Mouse (Mus musculus) mouse trophoblast stem cell (cell line): ENCODE data around the gene Kdelr3.

Experiments used
- in situ Hi-C, 2 experiments: fragments of 300-500 bp; cut with MseI, MboI; formaldehyde crosslinking; loops; 2 replicates in 1 of 2; 3 replicates in 1 of 2; pipeline ENCODE4 v1.15.1; 2025

Gene Kdelr3

GRCm38 (mm10) chr15:79516171-79517096 is at the start of gene Kdelr3:
Gene Kdelr3 (plus strand): TSS chr15:79516411.
- in situ Hi-C loops, result no loop called here

- in situ Hi-C loops, result loop anchor here (5.0 kb wide), 1 partner anchor 54 kb away; no protein-coding TSS in a partner anchor
Measured at GRCm38 (mm10) chr15:79466601-79467286, 49.5 kb upstream of the Kdelr3 start.

GRCm38 (mm10) chr15:79469577-79469976 is 46.6 kb upstream of the Kdelr3 start:
- in situ Hi-C loops, result loop anchor here (5.0 kb wide), 1 partner anchor 57 kb away; no protein-coding TSS in a partner anchor

GRCm38 (mm10) chr15:79470583-79470982 is 45.6 kb upstream of the Kdelr3 start:
- in situ Hi-C loops, result loop anchor here in 1 of 2 experiments (10.0 kb wide), 1 partner anchor 174 kb away; no protein-coding TSS in a partner anchor

GRCm38 (mm10) chr15:79471095-79471494 is 45.1 kb upstream of the Kdelr3 start:
- in situ Hi-C loops, result loop anchor here in 1 of 2 experiments (10.0 kb wide), 1 partner anchor 174 kb away; no protein-coding TSS in a partner anchor

- in situ Hi-C loops, result loop anchor here in 1 of 2 experiments (10.0 kb wide), 1 partner anchor 172 kb away; no protein-coding TSS in a partner anchor
Measured at GRCm38 (mm10) chr15:79473042-79473441, 43.2 kb upstream of the Kdelr3 start.

GRCm38 (mm10) chr15:79473638-79474355 is 42.4 kb upstream of the Kdelr3 start:
- in situ Hi-C loops, result loop anchor here in 1 of 2 experiments (10.0 kb wide), 1 partner anchor 171 kb away; no protein-coding TSS in a partner anchor

- in situ Hi-C loops, result loop anchor here in 1 of 2 experiments (10.0 kb wide), 1 partner anchor 168 kb away; no protein-coding TSS in a partner anchor
Measured at GRCm38 (mm10) chr15:79477227-79477626, 39.0 kb upstream of the Kdelr3 start.

GRCm38 (mm10) chr15:79481181-79481688 is 35.0 kb upstream of the Kdelr3 start:
- in situ Hi-C loops, result no loop called here

- in situ Hi-C loops, result no loop called here
Measured at GRCm38 (mm10) chr15:79489463-79489862, 26.7 kb upstream of the Kdelr3 start.

GRCm38 (mm10) chr15:79493527-79493926 is 22.7 kb upstream of the Kdelr3 start:
- in situ Hi-C loops, result no loop called here

- in situ Hi-C loops, result no loop called here
Measured at GRCm38 (mm10) chr15:79500110-79500509, 16.1 kb upstream of the Kdelr3 start.

- in situ Hi-C loops, result no loop called here
Measured at GRCm38 (mm10) chr15:79502891-79503341, 13.3 kb upstream of the Kdelr3 start.

- in situ Hi-C loops, result no loop called here
Measured at GRCm38 (mm10) chr15:79503438-79503837, 12.8 kb upstream of the Kdelr3 start.

GRCm38 (mm10) chr15:79504707-79505452 is 11.3 kb upstream of the Kdelr3 start, which contains the start of gene Kcnj4:
Gene Kcnj4 (minus strand): TSS chr15:79505241.
- in situ Hi-C loops, result no loop called here

GRCm38 (mm10) chr15:79505616-79506283 is 10.5 kb upstream of the Kdelr3 start:
- in situ Hi-C loops, result no loop called here

GRCm38 (mm10) chr15:79506460-79506859 is 9.8 kb upstream of the Kdelr3 start:
- in situ Hi-C loops, result no loop called here

GRCm38 (mm10) chr15:79507055-79507828 is 9.0 kb upstream of the Kdelr3 start:
- in situ Hi-C loops, result no loop called here

- in situ Hi-C loops, result no loop called here
Measured at GRCm38 (mm10) chr15:79509998-79510397, 6.2 kb upstream of the Kdelr3 start.
